Mouse (Mus musculus): Measurements from ENCODE around the gene Ak5.
"Not testable (repeated sequence)": the region's sequence is repeated elsewhere in the genome, so short reads cannot be mapped to it uniquely, and the experiment has no call there.

DNA sequence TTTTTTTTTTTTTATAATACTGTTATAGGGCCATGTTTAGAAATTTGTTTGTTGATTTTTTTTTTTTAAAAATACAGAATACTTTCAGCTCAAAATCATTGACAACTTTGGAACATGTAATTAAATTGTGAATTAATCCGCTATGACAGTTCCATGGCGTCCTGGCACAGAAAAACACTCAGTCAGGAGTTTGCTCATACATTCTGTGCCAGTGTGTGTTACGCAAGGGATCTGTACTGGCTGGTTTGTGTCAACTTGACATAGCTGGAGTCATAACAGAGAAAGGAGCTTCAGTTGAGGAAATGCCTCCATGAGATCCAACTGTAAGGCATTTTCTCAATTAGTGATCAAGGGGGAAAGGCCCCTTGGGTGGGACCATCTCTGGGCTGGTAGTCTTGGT is 86.3 kb downstream of the Ak5 start:
- TF ChIP-seq CTCF (IDR thresholded peaks at IDR 0.05; ENCODE audit: borderline replicate concordance, extremely low read depth, insufficient read depth, insufficient read length); POLR2A (IDR thresholded peaks at IDR 0.05; ENCODE audit: borderline replicate concordance, extremely low read depth, insufficient read depth, insufficient read length, poor library complexity, severe bottlenecking): not testable (repeated sequence)

Data from brain, embryonic 14.5 days (tissue).